Mouse (Mus musculus) erythroid progenitor cell, adult 5-6 weeks (primary cell): Measurements from ENCODE around the gene A930017K11Rik. TPM values are rescaled to one million over a fixed set of nuclear protein-coding genes. Genes with fewer than 3 reads are reported as not detected.
A peak's percentile ranks its signal among the peaks of the same experiment; 100 is the strongest.

ENCODE experiments used
- ATAC-seq: replicated peaks from 2 replicates; pipeline ENCODE4 v1.8.0; 2016; ENCODE audit warnings: moderate number of reproducible peaks, mild to moderate bottlenecking, moderate TSS enrichment, inconsistent platforms; ENCODE audit not compliant: poor library complexity, low FRiP score, severe bottlenecking
- total RNA-seq, 2 experiments: library from RNA; stranded (forward) in 1 of 2; stranded (reverse) in 1 of 2; fragments of 150-400 nt in 1 of 2; fragments of 186-747, 209-891 nt in 1 of 2; gene quantifications; 2 replicates each; pipeline versions ENCODE4 v1.2.3 to v1.2.4; 2015 to 2017; ENCODE audit warnings: low replicate concordance in 2 of 2

Gene A930017K11Rik
- total RNA-seq, 2 experiments from 2014 or later, result not detected

GRCm38 (mm10) chr17:25943221-25943620 is 9.1 kb downstream of the A930017K11Rik start:
- ATAC-seq, result peak; percentile 39

DNA sequence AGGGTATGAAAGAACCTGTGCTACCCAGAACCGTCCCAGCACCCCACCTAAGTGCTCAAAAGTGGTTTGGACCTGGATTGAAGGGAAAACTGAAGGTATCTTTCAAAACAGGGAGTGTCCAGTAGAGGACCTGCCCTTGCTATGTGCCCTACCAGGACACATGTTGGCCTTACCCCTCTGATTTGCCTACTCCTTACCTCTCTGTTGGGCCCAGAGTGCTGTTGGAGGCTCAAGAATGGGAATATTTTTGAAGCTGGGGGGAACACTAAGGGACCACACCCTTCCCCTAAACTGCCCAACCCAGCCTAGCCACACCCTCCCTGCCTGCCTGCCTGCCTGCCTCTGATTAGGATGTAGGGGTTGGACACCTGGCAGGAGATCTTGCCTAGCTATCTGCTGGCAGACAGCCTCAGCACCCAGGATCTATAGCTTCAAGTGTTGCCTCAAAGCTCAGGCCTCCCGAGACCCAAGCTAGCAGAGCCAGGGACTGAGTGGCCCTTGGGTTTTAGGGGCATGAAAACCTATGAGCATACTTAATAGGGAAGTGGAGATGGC is 9.7 kb downstream of the A930017K11Rik start:
- peak; percentile 85 for ATAC-seq

- no peak for ATAC-seq
These were observed 10.7 kb downstream of the A930017K11Rik start for GRCm38 (mm10) chr17:25941511-25942241.

DNA sequence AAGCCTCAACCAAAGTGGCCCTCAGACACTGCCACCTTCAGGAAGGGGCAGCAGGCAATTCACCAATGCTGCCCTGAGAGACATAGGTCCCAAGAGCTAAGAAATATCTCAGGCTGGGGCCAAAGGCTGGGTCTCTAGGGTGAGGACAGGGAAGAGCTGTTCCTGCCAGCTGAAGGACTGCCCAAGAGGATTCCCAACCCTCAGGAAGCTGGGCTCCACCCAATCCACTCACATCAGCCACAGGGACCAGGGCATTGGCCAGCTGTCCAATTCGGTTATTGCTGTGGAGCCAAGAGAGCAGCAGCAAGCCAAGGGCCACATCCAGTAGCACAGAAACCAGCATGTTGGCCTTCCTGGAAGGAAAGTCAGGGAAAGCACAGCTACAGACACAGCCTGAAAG is 17.8 kb downstream of the A930017K11Rik start:
- no peak for ATAC-seq

GRCm38 (mm10) chr17:25925348-25925747 is 27.0 kb downstream of the A930017K11Rik start:
- 0 out of 2 replicates have a peak, but pooled peaks have one; percentile 0 for ATAC-seq

DNA sequence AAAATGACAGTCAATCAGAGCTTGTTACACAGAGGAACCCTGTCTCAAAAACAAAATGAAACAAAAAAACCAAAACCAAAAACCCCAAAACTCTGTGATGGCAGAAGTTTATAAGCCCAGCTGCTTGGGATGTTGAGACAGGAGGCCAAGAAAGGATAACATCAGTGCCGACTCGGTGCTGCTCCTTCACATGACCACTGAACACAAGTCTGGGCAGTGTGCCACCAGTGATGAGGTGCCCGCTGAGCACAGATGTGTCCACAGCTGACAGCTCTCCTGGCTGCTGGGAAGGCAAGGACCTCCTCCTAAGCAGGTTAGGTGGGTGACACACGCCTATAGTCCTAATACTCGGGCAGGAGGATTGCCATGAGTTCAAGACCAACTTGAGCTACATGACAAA is 30.2 kb downstream of the A930017K11Rik start:
- ATAC-seq, result no peak

DNA sequence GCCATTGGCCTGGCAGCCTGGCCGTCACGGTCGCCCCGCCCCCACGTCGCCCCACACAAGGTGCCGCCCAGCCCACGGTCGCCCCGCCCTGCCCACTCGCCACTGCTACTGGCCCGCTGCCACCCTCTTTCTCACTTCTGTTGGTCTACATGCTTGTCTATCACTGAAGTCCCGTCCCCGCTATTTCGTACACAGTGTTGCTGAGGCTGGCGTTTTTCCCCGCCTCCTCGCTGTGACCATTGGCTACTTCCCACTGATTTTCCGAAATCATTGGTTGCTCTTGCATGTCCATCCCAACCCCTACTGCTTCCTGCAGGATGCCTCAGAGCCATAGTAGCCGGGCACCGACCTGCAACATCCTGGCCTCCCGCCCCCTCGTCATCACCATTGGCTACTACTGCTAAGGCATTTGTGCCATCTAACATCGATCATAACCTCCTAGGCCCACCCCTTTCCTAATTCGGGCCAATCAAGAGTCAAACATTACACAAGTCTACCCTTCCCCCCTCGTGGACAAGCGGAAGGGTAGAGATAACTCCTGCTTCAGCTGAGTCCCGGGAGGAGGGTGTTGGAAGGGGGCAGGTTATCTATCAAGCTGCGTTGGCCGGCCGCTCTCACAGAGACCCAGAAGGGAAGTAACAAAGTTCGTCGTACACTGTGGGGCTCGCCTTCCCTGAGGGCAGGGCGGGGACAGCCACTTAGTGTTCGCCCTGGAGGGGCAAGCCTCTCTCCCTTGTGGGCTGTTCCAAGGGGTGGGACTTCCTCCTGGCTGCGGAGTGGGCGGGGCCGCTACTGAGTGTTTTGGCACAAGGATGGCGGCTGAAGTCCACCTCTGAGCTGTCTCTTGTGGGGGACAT is 32.4 kb downstream of the A930017K11Rik start:
- ATAC-seq, result peak; percentile 85

- 0 out of 2 replicates have a peak, but pooled peaks have one; percentile 11 for ATAC-seq
These were observed 33.1 kb downstream of the A930017K11Rik start, which contains the start of gene Rab40c for GRCm38 (mm10) chr17:25919144-25919785. Gene Rab40c (minus strand): TSS chr17:25919727.

DNA sequence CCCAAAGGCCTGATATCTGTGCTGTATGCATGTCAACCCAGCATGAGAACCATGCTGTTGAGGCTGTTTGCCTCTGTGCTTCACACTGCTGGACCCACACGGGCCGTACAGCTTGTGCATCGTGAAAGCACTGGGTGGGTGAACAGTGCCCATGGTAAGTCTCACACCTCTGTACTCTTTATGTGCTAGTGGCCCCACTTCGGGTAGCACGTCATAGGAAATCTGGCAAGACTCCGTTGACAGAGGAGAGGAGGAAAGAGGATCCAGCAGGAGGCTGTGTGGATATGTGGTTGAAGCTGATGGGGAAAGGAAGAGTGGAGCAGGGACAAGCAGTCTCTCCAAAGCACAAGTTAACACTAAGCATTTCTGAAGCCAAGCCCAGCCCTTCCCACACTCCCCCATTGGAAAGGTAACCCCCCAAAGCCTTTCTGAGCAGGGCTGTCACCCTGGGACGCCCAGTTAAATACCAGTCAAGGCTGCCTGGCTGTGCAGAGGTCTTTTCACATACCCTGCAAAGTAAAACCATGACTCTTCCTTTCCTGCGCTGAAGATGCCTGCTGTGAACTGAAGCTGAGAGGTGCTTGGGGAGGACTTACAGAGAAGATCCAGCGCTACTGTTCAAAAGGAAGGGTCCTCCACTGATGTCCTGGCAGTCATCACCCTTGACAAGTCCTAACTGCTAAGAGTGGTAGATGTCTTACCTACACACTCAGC is 34.2 kb downstream of the A930017K11Rik start:
- no peak for ATAC-seq

DNA sequence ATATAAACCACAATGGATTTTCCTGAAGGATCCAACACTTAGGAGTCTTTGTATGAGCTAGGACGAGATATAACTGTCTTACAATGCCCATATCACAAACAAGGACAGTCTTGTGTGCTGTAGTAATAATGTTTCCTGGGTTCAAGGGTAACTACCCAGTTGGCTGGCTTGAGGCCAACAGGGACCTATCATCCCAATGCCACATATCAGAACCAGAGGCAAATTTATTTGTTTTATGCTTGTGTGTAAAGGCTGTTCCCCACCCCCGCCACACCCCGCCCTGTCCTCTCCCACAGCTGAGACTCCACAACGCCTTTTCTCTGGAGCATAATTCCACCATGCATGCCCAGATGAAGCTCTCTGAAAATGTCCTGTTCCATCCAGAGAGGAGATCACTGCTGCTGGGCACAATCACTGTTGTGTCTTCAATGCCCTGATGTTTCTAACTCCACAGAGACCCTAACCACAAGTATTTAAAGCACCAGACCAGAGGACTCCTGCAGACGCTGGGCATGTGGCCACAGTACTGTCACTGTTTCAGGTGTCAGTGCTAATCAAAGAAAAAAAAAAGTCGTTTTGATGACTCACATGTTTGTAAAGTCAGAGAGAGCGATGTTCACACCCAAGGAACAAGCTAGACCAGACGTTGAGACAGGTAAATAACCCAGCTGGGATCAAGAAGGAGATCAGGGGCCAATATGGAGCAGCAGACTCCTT is 35.3 kb downstream of the A930017K11Rik start:
- ATAC-seq, result no peak

DNA sequence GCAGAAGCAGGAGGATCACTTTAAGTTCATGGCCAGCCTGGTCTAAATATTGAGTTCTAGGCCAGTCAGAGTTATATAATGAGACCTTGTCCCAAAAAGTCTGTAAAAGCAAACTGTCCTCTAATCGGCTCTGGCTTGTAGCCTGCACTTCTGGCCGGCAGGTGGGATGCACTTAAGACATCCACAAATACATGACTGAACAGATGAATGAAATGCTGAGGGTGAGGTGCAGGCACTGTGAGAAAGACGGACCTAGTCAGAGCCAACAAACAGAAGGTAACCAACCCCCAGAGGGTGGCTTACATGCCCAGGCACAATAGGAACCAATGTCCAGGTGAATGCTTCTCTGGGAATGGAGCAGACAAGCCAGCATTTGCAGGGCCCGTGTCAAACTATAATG is 38.1 kb downstream of the A930017K11Rik start:
- no peak for ATAC-seq

DNA sequence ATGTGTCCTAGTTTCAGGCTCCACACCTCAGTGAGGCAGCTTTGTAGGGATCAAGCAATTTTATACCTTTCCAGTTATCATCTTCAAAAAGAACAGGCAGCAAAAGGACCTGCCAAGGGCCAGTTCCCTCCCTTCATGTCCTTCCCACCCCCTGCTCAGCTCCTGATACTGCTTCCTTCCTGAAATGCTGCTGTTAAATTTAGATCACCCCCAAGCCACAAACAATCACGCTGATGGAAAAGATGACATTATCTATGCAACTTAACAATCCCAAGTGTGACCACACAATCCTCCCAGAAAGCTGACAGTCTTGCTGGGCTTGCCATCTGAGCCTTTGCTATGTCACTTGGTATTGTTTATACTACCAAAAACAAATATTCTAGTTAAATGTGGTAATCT is 38.5 kb downstream of the A930017K11Rik start:
- ATAC-seq, result no peak

DNA sequence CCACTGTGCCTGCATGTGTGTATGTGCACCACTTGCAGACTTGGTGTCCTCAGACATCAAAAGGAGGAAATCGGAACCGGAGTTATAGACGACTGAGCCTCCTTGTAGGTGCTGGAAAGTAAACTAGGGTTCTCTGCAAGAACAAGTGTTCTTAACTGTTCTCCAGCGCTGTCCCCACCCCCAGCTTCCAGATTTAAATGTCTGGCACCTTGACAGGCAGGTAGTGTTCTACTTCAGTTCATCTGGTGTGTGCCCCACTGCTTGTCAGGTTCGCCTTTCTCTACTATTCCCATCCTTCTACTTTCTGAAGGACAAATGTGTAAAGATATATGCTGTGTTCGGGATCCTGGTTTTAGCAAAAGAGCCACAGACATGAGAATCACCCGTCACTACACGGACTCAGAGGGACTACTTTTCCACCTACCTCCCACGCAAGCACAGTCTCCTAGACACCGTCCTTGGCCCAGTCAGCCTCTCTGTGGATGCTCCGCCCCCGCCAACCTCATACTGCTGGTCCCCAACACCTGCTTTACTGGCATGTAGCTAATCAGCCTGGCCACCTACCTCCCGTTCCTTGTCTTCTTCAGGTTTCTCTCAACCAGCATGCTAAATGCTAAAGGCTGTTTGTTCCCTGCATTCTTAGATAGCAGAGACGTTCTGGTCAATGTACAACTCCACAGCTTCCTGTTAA is 39.0 kb downstream of the A930017K11Rik start:
- no peak for ATAC-seq

- peak; percentile 68 for ATAC-seq
These were observed 40.5 kb downstream of the A930017K11Rik start for GRCm38 (mm10) chr17:25911816-25912215.

GRCm38 (mm10) chr17:25907640-25908039 is 44.7 kb downstream of the A930017K11Rik start:
- ATAC-seq, result no peak

GRCm38 (mm10) chr17:25903061-25903460 is 49.3 kb downstream of the A930017K11Rik start:
- ATAC-seq, result no peak

GRCm38 (mm10) chr17:25900193-25900592 is 52.2 kb downstream of the A930017K11Rik start:
- ATAC-seq, result no peak
